Mouse (Mus musculus): ENCODE data around the gene Fkbpl. TPM values are rescaled to one million over a fixed set of nuclear protein-coding genes. Genes with fewer than 3 reads are reported as not detected.
A peak's percentile ranks its signal among the peaks of the same experiment; 100 is the strongest.

The Fkbpl gene
- polyA plus RNA-seq, 1 experiment from 2014 or later, result 5.6 TPM

DNA sequence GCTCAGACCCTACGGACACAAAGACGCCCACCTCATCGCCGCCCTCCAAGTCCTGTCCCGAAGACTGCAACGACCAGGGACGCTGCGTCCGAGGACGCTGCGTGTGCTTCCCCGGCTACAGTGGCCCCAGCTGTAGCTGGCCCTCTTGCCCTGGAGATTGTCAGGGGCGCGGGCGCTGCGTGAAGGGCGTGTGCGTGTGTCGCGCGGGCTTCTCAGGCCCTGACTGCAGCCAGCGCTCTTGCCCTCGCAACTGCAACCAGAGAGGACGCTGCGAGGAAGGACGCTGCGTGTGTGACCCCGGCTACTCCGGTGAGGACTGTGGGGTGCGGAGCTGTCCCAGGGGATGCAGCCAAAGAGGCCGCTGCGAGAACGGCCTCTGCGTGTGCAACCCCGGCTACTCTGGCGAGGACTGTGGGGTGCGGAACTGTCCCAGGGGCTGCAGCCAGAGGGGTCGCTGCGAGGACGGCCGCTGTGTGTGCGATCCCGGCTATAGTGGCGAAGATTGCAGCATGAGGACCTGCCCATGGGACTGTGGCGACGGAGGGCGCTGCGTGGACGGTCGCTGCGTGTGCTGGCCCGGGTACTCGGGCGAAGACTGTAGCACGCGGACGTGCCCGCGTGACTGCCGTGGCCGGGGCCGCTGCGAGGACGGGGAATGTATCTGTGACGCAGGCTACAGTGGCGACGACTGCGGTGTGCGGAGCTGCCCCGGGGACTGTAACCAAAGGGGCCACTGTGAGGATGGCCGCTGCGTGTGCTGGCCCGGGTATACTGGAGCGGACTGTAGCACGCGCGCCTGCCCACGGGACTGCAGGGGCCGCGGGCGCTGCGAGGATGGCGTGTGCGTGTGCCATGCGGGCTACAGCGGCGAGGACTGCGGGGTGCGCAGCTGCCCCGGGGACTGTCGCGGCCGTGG is 26.8 kb downstream of the Fkbpl start:
- Histone ChIP-seq H3K4me3 (replicated peaks) (peak overlapping the region; percentile 14; the same call in 1 of the 2 replicates), H3K27ac (no peak overlapping the region), H3K4me1 (replicated peaks) (peaks cover 7% of the 10 kb centered on the region; the same call in 1 of the 2 replicates), H3K4me2 (peak overlapping the region; percentile 30), H3K27me3 (peaks cover 65% of the 10 kb centered on the region), H3K9ac (no peak overlapping the region), H3K9me3 (replicated peaks) (no peaks in the 10 kb centered on the region), H3K36me3 (no peaks in the 10 kb centered on the region)
- 13% methylated on average over 93 of the region's 93 CpGs for WGBS (ENCODE audit: insufficient replicate concordance)
- ATAC-seq (ENCODE audit: low read depth), result no peak
- DNase-seq, result no peak

DNA sequence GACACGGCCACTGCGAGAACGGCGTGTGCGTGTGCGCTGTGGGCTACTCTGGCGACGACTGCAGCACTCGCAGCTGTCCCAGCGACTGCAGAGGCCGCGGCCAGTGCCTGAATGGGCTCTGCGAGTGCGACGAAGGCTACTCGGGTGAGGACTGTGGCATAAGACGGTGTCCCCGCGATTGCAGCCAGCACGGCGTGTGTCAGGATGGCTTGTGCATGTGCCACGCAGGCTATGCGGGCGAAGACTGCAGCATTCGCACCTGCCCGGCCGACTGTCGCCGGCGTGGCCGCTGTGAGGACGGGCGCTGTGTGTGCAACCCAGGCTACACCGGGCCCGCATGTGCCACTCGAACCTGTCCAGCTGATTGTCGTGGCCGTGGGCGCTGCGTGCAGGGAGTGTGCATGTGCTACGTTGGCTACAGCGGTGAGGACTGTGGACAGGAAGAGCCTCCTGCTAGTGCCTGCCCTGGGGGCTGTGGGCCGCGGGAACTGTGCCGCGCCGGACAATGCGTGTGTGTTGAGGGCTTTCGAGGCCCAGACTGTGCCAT is 27.8 kb downstream of the Fkbpl start:
- H3K9me3 ChIP-seq (replicated peaks), result no peaks in the 10 kb centered on the region
- no peak overlapping the region for H3K4me2 ChIP-seq
- 31% methylated on average over 49 of the region's 49 CpGs for WGBS (ENCODE audit: insufficient replicate concordance)
- ATAC-seq (ENCODE audit: low read depth) (no peak), DNase-seq (no peak)
- H3K4me1 ChIP-seq (replicated peaks), result peaks cover 7% of the 10 kb centered on the region; the same call in 1 of the 2 replicates
- no peak overlapping the region for H3K9ac ChIP-seq
- H3K27me3 ChIP-seq, result peaks cover 70% of the 10 kb centered on the region
- H3K4me3 ChIP-seq (replicated peaks), result no peak overlapping the region
- no peaks in the 10 kb centered on the region for H3K36me3 ChIP-seq
- H3K27ac ChIP-seq, result no peak overlapping the region

DNA sequence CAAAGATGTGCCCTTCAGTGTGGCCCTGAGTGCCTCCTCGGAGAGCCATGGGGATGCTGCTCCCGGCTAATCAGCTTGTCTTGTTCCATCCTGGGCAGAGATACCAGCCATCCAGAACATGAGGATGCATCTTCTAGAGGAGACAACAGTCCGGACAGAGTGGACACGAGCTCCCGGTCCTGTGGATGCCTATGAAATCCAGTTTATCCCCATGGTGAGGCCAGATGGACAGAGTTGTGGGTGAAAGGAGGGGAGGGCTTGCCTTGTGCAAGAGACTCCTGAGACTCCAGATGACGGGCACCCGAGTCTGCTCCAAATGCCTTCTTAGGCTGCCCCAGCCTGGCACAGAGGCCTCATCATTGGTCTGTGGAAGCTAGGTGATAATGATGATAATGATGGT is 28.6 kb downstream of the Fkbpl start:
- WGBS (ENCODE audit: insufficient replicate concordance), result 63% methylated on average over 7 of the region's 7 CpGs
- DNase-seq (no peak), ATAC-seq (ENCODE audit: low read depth) (no peak)
- H3K9me3 ChIP-seq (replicated peaks), result no peaks in the 10 kb centered on the region
- H3K4me1 ChIP-seq (replicated peaks), result peaks cover 7% of the 10 kb centered on the region; the same call in 1 of the 2 replicates
- H3K9ac ChIP-seq, result no peak overlapping the region
- H3K27me3 ChIP-seq, result peaks cover 77% of the 10 kb centered on the region
- H3K4me3 ChIP-seq (replicated peaks), result no peak overlapping the region
- no peak overlapping the region for H3K27ac ChIP-seq
- no peak overlapping the region for H3K4me2 ChIP-seq
- H3K36me3 ChIP-seq, result no peaks in the 10 kb centered on the region

DNA sequence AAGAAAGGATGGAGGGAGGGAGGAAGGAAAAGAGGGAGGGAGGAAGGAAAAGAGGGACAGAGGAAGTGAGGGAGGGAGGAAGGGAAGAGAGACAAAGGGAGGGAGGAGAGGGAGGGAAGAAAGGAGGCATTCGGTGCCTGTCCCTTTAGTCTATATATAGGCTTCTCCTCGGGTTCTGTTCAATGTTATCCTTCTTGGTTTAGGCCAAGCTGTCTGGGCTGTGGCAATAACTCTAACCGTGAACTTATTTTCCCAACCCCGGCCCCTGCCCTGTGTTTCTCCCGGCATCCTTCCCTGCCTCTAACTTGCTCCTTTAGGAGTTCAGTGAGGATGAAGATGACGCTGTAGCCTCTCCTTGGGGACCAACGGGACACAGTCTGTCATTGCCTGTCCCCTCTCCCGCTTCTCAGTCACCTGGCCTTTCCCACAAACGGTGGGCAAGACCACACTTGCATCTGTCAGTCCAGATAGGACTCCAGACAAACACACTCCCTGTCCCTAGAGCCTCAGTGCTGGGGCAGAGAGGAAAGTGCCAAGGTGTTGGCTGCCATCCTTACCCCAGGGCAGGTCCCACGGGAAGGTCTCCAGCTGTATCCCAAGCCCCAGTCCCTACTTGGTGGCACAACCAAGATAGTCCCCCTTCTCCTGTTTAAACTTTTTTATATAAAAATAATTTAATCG is 30.1 kb downstream of the Fkbpl start:
- Histone ChIP-seq H3K4me2 (no peak overlapping the region), H3K27me3 (peaks cover 85% of the 10 kb centered on the region), H3K9ac (no peak overlapping the region), H3K4me1 (replicated peaks) (peaks cover 7% of the 10 kb centered on the region; the same call in 1 of the 2 replicates), H3K4me3 (replicated peaks) (no peak overlapping the region), H3K9me3 (replicated peaks) (no peaks in the 10 kb centered on the region), H3K27ac (no peak overlapping the region), H3K36me3 (no peaks in the 10 kb centered on the region)
- ATAC-seq (ENCODE audit: low read depth), result no peak
- DNase-seq, result no peak
- WGBS (ENCODE audit: insufficient replicate concordance), result 49% methylated on average over 11 of the region's 11 CpGs

- 53% methylated on average over 13 of the region's 13 CpGs for WGBS (ENCODE audit: insufficient replicate concordance)
- Histone ChIP-seq H3K9me3 (replicated peaks) (no peaks in the 10 kb centered on the region), H3K9ac (no peak overlapping the region), H3K4me2 (no peak overlapping the region), H3K4me3 (replicated peaks) (no peak overlapping the region), H3K27ac (no peak overlapping the region), H3K4me1 (replicated peaks) (peaks cover 7% of the 10 kb centered on the region; the same call in 1 of the 2 replicates), H3K27me3 (peaks cover 85% of the 10 kb centered on the region), H3K36me3 (no peaks in the 10 kb centered on the region)
- no peak for DNase-seq
- no peak for ATAC-seq (ENCODE audit: low read depth)
These were observed 30.9 kb downstream of the Fkbpl start for GRCm38 (mm10) chr17:34675205-34676092.

- Histone ChIP-seq H3K4me2 (no peak overlapping the region), H3K27ac (no peak overlapping the region), H3K4me3 (replicated peaks) (no peak overlapping the region), H3K9me3 (replicated peaks) (no peaks in the 10 kb centered on the region), H3K27me3 (peaks cover 85% of the 10 kb centered on the region), H3K4me1 (replicated peaks) (peaks cover 7% of the 10 kb centered on the region; the same call in 1 of the 2 replicates), H3K9ac (no peak overlapping the region), H3K36me3 (no peaks in the 10 kb centered on the region)
- 61% methylated on average over 6 of the region's 6 CpGs for WGBS (ENCODE audit: insufficient replicate concordance)
- no peak for ATAC-seq (ENCODE audit: low read depth)
- DNase-seq, result no peak
These were observed 31.5 kb downstream of the Fkbpl start for GRCm38 (mm10) chr17:34676093-34676460.

- H3K4me1 ChIP-seq (replicated peaks), result peaks cover 7% of the 10 kb centered on the region; the same call in 1 of the 2 replicates
- H3K36me3 ChIP-seq, result no peaks in the 10 kb centered on the region
- no peak for DNase-seq
- H3K4me2 ChIP-seq, result no peak overlapping the region
- no peak overlapping the region for H3K27ac ChIP-seq
- H3K9me3 ChIP-seq (replicated peaks), result no peaks in the 10 kb centered on the region
- no peak for ATAC-seq (ENCODE audit: low read depth)
- no peak overlapping the region for H3K4me3 ChIP-seq (replicated peaks)
- WGBS (ENCODE audit: insufficient replicate concordance), result 53% methylated on average over 12 of the region's 12 CpGs
- H3K9ac ChIP-seq, result no peak overlapping the region
- peaks cover 85% of the 10 kb centered on the region for H3K27me3 ChIP-seq
These were observed 32.1 kb downstream of the Fkbpl start for GRCm38 (mm10) chr17:34676671-34677070.

DNA sequence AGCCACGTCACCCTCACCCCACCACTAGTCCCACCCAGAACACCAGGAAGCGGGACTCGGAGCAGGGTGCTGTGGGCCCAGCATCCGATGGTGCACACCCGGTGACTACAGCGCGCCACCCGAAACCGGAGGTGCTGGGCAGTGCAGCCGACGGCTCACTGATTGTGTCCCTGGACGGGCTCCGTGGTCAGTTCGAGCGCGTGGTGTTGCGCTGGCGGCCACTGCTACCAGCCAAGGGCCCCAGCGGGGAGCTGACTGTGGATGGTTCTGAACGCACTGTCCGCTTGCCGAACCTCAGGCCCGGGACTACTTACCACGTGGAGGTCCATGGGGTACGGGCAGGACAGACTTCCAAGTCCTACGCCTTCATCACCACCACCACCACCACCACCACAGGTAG is 35.6 kb downstream of the Fkbpl start:
- peaks cover 63% of the 10 kb centered on the region for H3K27me3 ChIP-seq
- peaks cover 10% of the 10 kb centered on the region for H3K4me1 ChIP-seq (replicated peaks)
- H3K9ac ChIP-seq, result no peak overlapping the region
- DNase-seq (no peak), ATAC-seq (ENCODE audit: low read depth) (no peak)
- H3K4me2 ChIP-seq, result no peak overlapping the region
- H3K9me3 ChIP-seq (replicated peaks), result no peaks in the 10 kb centered on the region
- WGBS (ENCODE audit: insufficient replicate concordance), result 72% methylated on average over 26 of the region's 26 CpGs
- no peak overlapping the region for H3K4me3 ChIP-seq (replicated peaks)
- no peak overlapping the region for H3K27ac ChIP-seq
- no peaks in the 10 kb centered on the region for H3K36me3 ChIP-seq

- H3K9ac ChIP-seq, result no peak overlapping the region
- no peak overlapping the region for H3K4me3 ChIP-seq (replicated peaks)
- DNase-seq, result no peak
- H3K36me3 ChIP-seq, result no peaks in the 10 kb centered on the region
- 62% methylated on average over 4 of the region's 4 CpGs for WGBS (ENCODE audit: insufficient replicate concordance)
- no peak overlapping the region for H3K4me2 ChIP-seq
- no peaks in the 10 kb centered on the region for H3K9me3 ChIP-seq (replicated peaks)
- no peak overlapping the region for H3K27ac ChIP-seq
- peaks cover 63% of the 10 kb centered on the region for H3K27me3 ChIP-seq
- peaks cover 7% of the 10 kb centered on the region for H3K4me1 ChIP-seq (replicated peaks)
- ATAC-seq (ENCODE audit: low read depth), result no peak
These were observed 36.1 kb downstream of the Fkbpl start for GRCm38 (mm10) chr17:34680621-34681020.

DNA sequence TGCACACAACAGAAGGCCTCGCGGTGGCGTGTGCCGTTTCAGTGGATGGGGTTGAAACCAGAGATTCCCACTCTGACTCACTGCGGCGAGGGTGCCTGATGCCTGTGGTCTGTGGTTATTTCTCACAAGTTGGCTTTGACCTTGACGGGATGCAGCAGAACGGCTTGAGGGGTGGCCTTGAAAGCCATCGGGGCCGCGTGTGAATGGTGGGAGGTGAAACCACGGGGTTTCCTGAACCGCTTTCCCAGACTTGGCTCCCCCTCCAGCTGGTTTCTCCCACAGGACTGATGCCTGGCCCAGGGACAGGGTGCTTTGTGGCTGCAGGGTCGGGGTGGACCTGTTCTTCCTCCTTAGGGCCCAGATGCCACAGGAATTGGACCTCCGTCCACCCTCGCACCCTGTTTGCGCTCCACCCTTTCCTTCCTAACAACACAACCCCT is 36.6 kb downstream of the Fkbpl start:
- H3K27ac ChIP-seq, result no peak overlapping the region

More for the DNA sequence above, 36.6 kb downstream of the Fkbpl start:
- Histone ChIP-seq H3K9ac (no peak overlapping the region), H3K4me1 (replicated peaks) (peaks cover 7% of the 10 kb centered on the region), H3K4me3 (replicated peaks) (no peak overlapping the region), H3K36me3 (no peaks in the 10 kb centered on the region), H3K4me2 (no peak overlapping the region), H3K9me3 (replicated peaks) (no peaks in the 10 kb centered on the region), H3K27me3 (peaks cover 58% of the 10 kb centered on the region)
- ATAC-seq (ENCODE audit: low read depth) (no peak), DNase-seq (no peak)
- WGBS (ENCODE audit: insufficient replicate concordance), result 17% methylated on average over 17 of the region's 17 CpGs

All from liver, embryonic 13.5 days (tissue).